Mouse (Mus musculus) hindbrain, postnatal 0 days (tissue): Measurements from ENCODE around the gene Pnpla2. TPM values are rescaled to one million over a fixed set of nuclear protein-coding genes. Genes with fewer than 3 reads are reported as not detected.

Experiments used
- ATAC-seq: fragments of 200-750 bp; cut with Nextera tagmentation; 2 replicates; pipeline ENCODE4 v1.8.0; 2017; ENCODE audit warnings: mild to moderate bottlenecking, moderate TSS enrichment, moderate library complexity
- DNase-seq: peaks from one replicate; pipeline ENCODE4 v3.0.0-alpha.2; 2015; ENCODE audit warnings: low spot score
- H3K27ac ChIP-seq: fragments of 300-500 bp; sonication (generic); 2 replicates; pipeline ENCODE4 v1.5.1; 2014; ENCODE audit warnings: mild to moderate bottlenecking
- H3K27me3 ChIP-seq: fragments of 300-500 bp; sonication (generic); 2 replicates; pipeline ENCODE4 v1.6.1; 2014; ENCODE audit warnings: low read length, mixed read lengths; ENCODE audit not compliant: insufficient read depth
- H3K36me3 ChIP-seq: fragments of 300-500 bp; sonication (generic); 2 replicates; pipeline ENCODE4 v1.6.1; 2014; ENCODE audit warnings: low read length, mixed read lengths; ENCODE audit not compliant: insufficient read depth
- H3K4me1 ChIP-seq: fragments of 300-500 bp; sonication (generic); 2 replicates; pipeline ENCODE4 v1.6.1; 2014; ENCODE audit warnings: antibody characterized with exemption, low read length, mixed read lengths; ENCODE audit not compliant: insufficient read depth
- H3K4me2 ChIP-seq: fragments of 300-500 bp; sonication (generic); 2 replicates; pipeline ENCODE4 v1.6.1; 2014; ENCODE audit warnings: low read depth, mild to moderate bottlenecking, low read length, moderate library complexity, mixed read lengths
- H3K4me3 ChIP-seq: fragments of 300-500 bp; sonication (generic); 2 replicates; pipeline ENCODE4 v1.5.1; 2014; ENCODE audit warnings: low read length
- H3K9ac ChIP-seq: fragments of 300-500 bp; sonication (generic); replicated peaks from 2 replicates; pipeline ENCODE4 v1.6.1; 2014; ENCODE audit warnings: mild to moderate bottlenecking, low read length, moderate library complexity, mixed read lengths
- H3K9me3 ChIP-seq: fragments of 300-500 bp; sonication (generic); 2 replicates; pipeline ENCODE4 v1.6.1; 2016; ENCODE audit warnings: low read length, mixed read lengths
- CTCF ChIP-seq: IDR thresholded peaks from 2 replicates; pipeline ENCODE4 v1.5.1; 2016; ENCODE audit warnings: antibody characterized with exemption, control low read depth, low read depth
- WGBS: fragments of 180-500 bp; shearing (Covaris S2); extraction: QIAGEN DNeasy Blood & Tissue Kit; methylation state at CpG from one replicate; pipeline ENCODE4 v1.1.7; 2014; 5-methylcytosine and 5-hydroxymethylcytosine counted together
- polyA plus RNA-seq: library from polyadenylated mRNA; unstranded; fragments of >200 nt; fragmentation: Nextera tagmentation; extraction: Ambion mirVana; gene quantifications from 2 replicates; pipeline ENCODE4 v1.2.1, GENCODE M21; 2015
- total RNA-seq: library from RNA; depleted of rRNA; stranded (reverse); fragments of >200 nt; gene quantifications from 2 replicates; pipeline ENCODE4 v1.2.3, GENCODE M21; 2014

Gene Pnpla2
- total and polyA plus RNA-seq, 2 experiments from 2014 or later, result 8.5 to 22.4 TPM

DNA sequence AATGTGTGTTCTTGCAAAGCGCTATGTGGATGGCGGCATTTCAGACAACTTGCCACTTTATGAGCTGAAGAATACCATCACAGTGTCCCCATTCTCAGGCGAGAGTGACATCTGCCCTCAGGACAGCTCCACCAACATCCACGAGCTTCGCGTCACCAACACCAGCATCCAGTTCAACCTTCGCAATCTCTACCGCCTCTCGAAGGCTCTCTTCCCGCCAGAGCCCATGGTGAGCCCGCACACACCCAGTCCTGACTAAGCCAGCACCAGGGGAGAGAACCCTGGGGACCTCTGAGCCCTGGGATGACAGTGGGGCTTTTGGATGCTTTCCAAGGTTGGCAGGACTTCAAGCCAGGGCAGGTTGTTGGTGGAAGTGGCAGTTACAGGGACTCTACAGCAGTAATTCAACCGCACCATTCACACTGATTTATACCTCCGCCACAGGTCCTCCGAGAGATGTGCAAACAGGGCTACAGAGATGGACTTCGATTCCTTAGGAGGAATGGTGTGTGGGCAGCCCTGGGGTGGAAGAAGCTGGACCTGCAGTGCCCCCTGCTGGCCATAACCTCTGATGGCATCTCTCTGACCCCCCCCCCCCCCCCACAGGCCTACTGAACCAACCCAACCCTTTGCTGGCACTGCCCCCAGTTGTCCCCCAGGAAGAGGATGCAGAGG, 3.1 kb downstream of the Pnpla2 start:
- no peak overlapping the region for H3K4me2 ChIP-seq
- H3K9me3 ChIP-seq, result no peaks in the 10 kb centered on the region
- 0 out of 2 replicates have a peak, but pooled peaks cover 8% of the 10 kb centered on the region for H3K4me1 ChIP-seq
- H3K27me3 ChIP-seq, result peaks cover 11% of the 10 kb centered on the region
- 0 out of 2 replicates have a peak, but pooled peaks cover 4% of the 10 kb centered on the region for H3K36me3 ChIP-seq
- peak; percentile 49 for TF ChIP-seq CTCF
- H3K9ac ChIP-seq, result no peak overlapping the region
- DNase-seq (no peak), ATAC-seq (no peak)
- WGBS, result 82% methylated on average over 15 of the region's 15 CpGs
- H3K4me3 ChIP-seq, result no peak overlapping the region
- H3K27ac ChIP-seq, result no peak overlapping the region

DNA sequence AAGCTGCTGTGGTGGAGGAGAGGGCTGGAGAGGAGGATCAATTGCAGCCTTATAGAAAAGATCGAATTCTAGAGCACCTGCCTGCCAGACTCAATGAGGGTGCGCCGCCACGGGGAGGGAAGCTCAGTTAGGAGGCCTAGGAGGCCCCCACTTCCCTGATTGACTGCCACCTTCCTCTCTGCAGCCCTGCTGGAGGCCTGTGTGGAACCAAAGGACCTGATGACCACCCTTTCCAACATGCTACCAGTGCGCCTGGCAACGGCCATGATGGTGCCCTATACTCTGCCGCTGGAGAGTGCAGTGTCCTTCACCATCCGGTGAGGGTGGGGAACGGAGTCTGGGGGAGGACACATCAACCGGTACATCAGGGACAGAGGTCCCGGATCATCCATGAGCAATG, 3.7 kb downstream of the Pnpla2 start:
- peaks cover 16% of the 10 kb centered on the region for H3K27me3 ChIP-seq
- H3K9me3 ChIP-seq, result no peaks in the 10 kb centered on the region
- 0 out of 2 replicates have a peak, but pooled peaks cover 8% of the 10 kb centered on the region for H3K4me1 ChIP-seq
- H3K27ac ChIP-seq, result no peak overlapping the region
- no peak overlapping the region for H3K9ac ChIP-seq
- no peak for TF ChIP-seq CTCF
- 94% methylated on average over 11 of the region's 11 CpGs for WGBS
- H3K4me3 ChIP-seq, result no peak overlapping the region
- no peak overlapping the region for H3K4me2 ChIP-seq
- ATAC-seq (no peak), DNase-seq (no peak)
- H3K36me3 ChIP-seq, result 0 out of 2 replicates have a peak, but pooled peaks cover 4% of the 10 kb centered on the region

DNA sequence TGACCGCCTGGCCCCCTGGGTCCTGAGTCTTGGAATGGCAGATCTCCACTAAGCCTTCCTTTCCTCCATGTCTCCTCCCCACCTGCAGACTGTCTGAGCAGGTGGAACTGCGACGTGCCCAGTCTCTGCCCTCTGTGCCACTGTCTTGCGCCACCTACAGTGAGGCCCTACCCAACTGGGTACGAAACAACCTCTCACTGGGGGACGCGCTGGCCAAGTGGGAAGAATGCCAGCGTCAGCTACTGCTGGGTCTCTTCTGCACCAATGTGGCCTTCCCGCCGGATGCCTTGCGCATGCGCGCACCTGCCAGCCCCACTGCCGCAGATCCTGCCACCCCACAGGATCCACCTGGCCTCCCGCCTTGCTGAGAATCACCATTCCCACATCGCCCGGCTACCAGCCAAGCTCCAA, 4.3 kb downstream of the Pnpla2 start:
- Histone ChIP-seq H3K27me3 (peaks cover 21% of the 10 kb centered on the region), H3K9ac (no peak overlapping the region), H3K27ac (no peak overlapping the region), H3K36me3 (0 out of 2 replicates have a peak, but pooled peaks cover 4% of the 10 kb centered on the region), H3K4me2 (no peak overlapping the region), H3K9me3 (no peaks in the 10 kb centered on the region), H3K4me1 (0 out of 2 replicates have a peak, but pooled peaks cover 8% of the 10 kb centered on the region), H3K4me3 (no peak overlapping the region)
- 89% methylated on average over 17 of the region's 17 CpGs for WGBS
- no peak for TF ChIP-seq CTCF
- DNase-seq, result no peak
- no peak for ATAC-seq

DNA sequence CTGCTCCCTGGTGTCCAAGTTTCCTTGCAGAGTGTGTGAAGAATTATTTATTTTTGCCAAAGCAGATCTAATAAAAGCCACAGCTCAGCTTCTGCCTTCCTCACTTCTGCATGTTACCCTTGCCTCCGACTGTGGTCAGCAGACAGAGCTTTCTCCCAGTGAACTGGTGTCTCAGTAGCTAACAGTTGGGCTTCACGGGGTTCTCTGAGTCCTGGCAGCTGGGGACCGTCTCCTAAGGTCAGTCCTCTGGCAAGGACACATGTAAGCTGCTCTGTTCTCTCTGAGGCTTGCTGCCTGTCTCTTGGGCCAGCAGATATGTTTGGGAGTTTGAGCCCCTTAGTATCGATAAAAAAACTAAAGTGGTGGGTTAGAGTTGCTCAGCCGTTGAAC, 5.0 kb downstream of the Pnpla2 start:
- WGBS, result 78% methylated on average over 5 of the region's 5 CpGs
- ATAC-seq, result no peak
- H3K27ac ChIP-seq, result no peak overlapping the region
- H3K4me3 ChIP-seq, result no peak overlapping the region
- H3K27me3 ChIP-seq, result peaks cover 22% of the 10 kb centered on the region
- H3K4me2 ChIP-seq, result no peak overlapping the region
- no peak for DNase-seq
- H3K36me3 ChIP-seq, result 0 out of 2 replicates have a peak, but pooled peaks cover 4% of the 10 kb centered on the region
- TF ChIP-seq CTCF, result no peak
- 0 out of 2 replicates have a peak, but pooled peaks cover 8% of the 10 kb centered on the region for H3K4me1 ChIP-seq
- H3K9ac ChIP-seq, result no peak overlapping the region
- no peaks in the 10 kb centered on the region for H3K9me3 ChIP-seq

DNA sequence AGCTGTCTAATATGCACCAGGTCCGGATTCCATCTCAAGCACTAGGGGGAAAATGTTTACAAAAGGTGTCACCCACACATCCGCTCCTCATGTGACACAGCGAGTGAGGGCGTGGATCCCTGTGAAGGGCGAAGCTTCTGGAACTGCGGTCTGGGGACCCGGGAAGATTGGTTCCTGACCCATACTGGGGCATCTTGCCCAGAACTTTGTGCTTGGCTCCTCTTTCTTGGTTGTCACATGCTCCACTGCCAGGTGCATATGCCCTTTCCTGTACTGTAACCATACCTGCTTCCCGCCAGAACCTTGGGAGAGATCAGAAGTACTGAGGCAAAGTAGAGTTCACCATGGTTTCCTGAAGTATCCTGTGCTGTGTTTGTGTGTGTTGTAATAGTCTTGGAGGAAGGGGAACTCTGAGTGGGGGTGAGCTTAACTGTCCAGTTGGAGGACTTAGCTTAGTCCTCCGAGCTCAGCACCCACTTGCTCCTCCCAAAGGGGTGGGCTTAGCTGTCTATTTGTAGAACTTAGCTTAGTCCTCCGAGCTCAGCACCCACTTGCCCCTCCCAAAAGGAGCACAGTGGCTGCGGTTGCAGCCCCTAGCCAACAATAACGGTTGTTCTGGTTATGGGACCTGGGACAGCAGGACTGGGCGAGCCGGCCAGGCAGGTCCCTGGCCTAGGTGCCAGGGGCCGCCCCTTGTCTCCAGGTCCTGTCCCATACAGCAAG, 5.6 kb downstream of the Pnpla2 start, which contains the start of gene Cracr2b:
Gene Cracr2b (plus strand): TSS at position 704 of the 723 bp plus-strand sequence.
- no peak for DNase-seq
- Histone ChIP-seq H3K27ac (no peak within 1 kb of the TSS), H3K36me3 (0 out of 2 replicates have a peak, but pooled peaks cover 4% of the 10 kb centered on the region), H3K27me3 (peaks cover 28% of the 10 kb centered on the region), H3K9ac (peak within 1 kb of the TSS; percentile 46; the same call in 1 of the 2 replicates), H3K4me2 (peak within 1 kb of the TSS; percentile 69), H3K9me3 (no peaks in the 10 kb centered on the region), H3K4me3 (peak within 1 kb of the TSS; percentile 37), H3K4me1 (0 out of 2 replicates have a peak, but pooled peaks cover 8% of the 10 kb centered on the region)
- 70% methylated on average over 15 of the region's 15 CpGs for WGBS
- no peak for ATAC-seq
- TF ChIP-seq CTCF, result no peak

DNA sequence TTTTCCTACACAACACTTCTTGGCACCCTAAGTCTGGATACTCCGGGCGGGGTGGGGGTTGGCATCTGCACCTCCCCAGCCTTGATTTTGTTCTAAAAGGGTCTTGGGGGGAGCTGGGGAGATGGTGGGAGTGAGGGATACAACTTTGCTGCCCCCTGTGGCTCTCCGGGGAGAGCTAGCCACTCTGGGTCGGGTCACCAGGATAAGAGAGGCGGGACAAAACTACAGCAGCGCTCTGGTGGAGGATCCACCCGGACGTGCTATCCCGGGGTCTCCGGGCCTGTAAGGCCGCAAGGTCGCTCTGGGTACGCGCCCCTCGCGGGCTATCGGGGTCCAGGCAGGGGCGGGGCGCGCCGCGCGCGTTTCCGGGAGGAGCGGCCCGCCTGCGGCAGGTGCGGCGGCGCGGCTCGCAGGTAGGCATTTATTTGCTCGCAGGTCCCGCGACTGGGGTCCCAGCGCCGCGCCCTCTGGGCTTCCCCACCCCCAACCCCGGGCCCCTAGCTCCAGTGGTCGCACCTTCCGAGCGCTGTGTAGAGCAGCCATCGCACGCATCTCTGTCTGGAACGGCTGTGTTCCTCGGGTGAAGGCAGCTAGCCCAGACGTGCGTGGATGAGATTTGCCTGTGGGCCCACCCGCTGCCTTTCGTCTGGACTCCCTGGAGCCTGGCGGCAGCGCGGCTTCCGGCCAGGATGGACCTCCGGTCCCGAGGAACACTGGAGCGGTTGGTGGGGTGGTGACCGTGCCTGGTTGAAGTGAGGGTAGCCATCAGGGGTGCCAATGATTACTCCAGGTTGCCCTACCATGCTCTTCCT, 6.7 kb downstream of the Pnpla2 start:
- Histone ChIP-seq H3K9me3 (no peaks in the 10 kb centered on the region), H3K36me3 (0 out of 2 replicates have a peak, but pooled peaks cover 4% of the 10 kb centered on the region), H3K27ac (no peak overlapping the region), H3K4me3 (peak overlapping the region; percentile 37), H3K4me1 (no peaks in the 10 kb centered on the region; the same call in 1 of the 2 replicates), H3K27me3 (peaks cover 29% of the 10 kb centered on the region), H3K9ac (peak overlapping the region; percentile 46; the same call in 1 of the 2 replicates), H3K4me2 (peak overlapping the region; percentile 69)
- ATAC-seq (no peak), DNase-seq (no peak)
- no peak for TF ChIP-seq CTCF
- 2% methylated on average over 57 of the region's 59 CpGs for WGBS
